Mouse (Mus musculus) CD4-positive naive resting alpha-beta T cell, adult 76 days (primary cell): Measurements from ENCODE around the gene Klra5. TPM values are rescaled to one million over a fixed set of nuclear protein-coding genes. Genes with fewer than 3 reads are reported as not detected.

ENCODE experiments used
- total RNA-seq: library from RNA; stranded (reverse); gene quantifications from one replicate; pipeline ENCODE4 v1.2.4, GENCODE M21; 2023

Gene Klra5
- not detected for total RNA-seq

DNA sequence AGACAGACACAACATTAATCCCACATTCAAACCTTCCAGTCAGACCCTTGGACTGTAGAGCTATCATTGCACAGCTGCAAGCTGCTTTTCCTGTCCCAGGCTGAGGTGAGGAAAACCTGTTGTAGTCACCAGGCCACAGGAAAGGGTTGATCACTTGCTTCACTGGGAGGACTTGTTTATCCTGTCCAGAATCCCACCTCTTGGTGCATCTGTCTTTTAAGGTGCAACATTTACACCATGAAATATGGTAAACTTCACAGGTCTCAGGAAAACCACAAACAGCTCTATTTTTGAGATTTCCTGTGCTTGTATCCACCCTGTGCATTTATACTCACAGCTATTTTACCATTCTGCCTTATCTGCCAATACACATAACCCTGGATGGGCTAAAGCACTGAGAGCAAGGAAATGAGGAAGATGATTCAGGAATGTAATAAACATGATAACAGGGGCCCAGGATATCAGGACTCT is at the start of gene Klra5:
Gene Klra5 (minus strand): TSS at position 175 of the 471 bp plus-strand sequence.

DNA sequence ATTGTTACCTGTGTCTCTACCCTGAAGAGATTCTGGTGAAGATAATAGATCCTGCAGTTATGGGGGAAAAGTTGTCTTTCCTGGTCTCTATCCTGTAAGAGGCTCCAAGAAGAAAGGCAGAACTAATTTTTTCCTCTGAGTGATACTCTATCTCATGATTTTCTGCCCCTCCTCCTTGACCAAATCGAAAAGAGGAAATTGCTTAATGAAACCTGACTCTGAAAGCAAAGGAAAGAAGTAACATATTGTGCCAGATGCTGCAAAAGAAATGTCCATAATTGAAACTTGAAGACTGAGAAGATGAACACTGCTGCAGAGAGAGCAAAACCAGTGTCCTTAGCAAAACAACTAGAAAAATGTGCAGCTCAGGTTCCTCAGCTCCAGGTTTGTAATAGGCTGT is 40.9 kb downstream of the Klra5 start, which contains the start of gene Klra17:
Gene Klra17 (minus strand): TSS at position 124 of the 400 bp plus-strand sequence.

DNA sequence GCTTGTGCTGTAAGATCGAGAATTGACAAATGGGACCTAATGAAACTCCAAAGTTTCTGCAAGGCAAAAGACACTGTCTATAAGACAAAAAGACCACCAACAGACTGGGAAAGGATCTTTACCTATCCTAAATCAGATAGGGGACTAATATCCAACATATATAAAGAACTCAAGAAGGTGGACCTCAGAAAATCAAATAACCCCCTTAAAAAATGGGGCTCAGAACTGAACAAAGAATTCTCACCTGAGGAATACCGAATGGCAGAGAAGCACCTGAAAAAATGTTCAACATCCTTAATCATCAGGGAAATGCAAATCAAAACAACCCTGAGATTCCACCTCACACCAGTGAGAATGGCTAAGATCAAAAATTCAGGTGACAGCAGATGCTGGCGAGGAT is 55.1 kb downstream of the Klra5 start, which contains the start of gene Gm17631:
Gene Gm17631 (plus strand): TSS at position 301 of the 400 bp plus-strand sequence.

Other genes starting within 250 kb of the Klra5 start
- gene Klrc1, start 238.7 kb downstream of the Klra5 start, total RNA-seq, result 2.0 TPM
- 0.97 TPM for gene Klri1, start 200.5 kb downstream of the Klra5 start, total RNA-seq
- gene Klri2, start 177.2 kb downstream of the Klra5 start, total RNA-seq, result 1.1 TPM
- not detected for gene Gm156, start 133.4 kb downstream of the Klra5 start, total RNA-seq
- gene Gm17631, start 55.0 kb downstream of the Klra5 start, total RNA-seq, result not detected
- 0.50 TPM for gene Klra17, start 41.0 kb downstream of the Klra5 start, total RNA-seq
- not detected for gene Klra6, start 109.3 kb upstream of the Klra5 start, total RNA-seq
- gene Klra4, start 149.6 kb upstream of the Klra5 start, total RNA-seq, result 1.8 TPM
- 1.8 TPM for gene Klra8, start 212.2 kb upstream of the Klra5 start, total RNA-seq